Mouse (Mus musculus): ENCODE data around the gene Dctpp1. TPM values are rescaled to one million over a fixed set of nuclear protein-coding genes. Genes with fewer than 3 reads are reported as not detected.

Gene Dctpp1
- 82.3 and 131 TPM in 2 replicates for polyA plus RNA-seq (2012; rRNA removed)

- peak; percentile 100 for DNase-seq (ENCODE audit: low read depth)
- TF ChIP-seq CTCF (IDR thresholded peaks at IDR 0.05; ENCODE audit: borderline replicate concordance, extremely low read depth, insufficient read depth, insufficient read length): peak; percentile 86
- TF ChIP-seq POLR2A (IDR thresholded peaks at IDR 0.05; ENCODE audit: borderline replicate concordance, extremely low read depth, insufficient read depth, insufficient read length, poor library complexity, severe bottlenecking): peak; percentile 85
These were observed at the start of gene Dctpp1 for GRCm38 (mm10) chr7:127260309-127261111. Gene Dctpp1, minus strand, starts transcription at chr7:127260709.

- no peak for TF ChIP-seq POLR2A (IDR thresholded peaks at IDR 0.05; ENCODE audit: borderline replicate concordance, extremely low read depth, insufficient read depth, insufficient read length, poor library complexity, severe bottlenecking)
- TF ChIP-seq CTCF (IDR thresholded peaks at IDR 0.05; ENCODE audit: borderline replicate concordance, extremely low read depth, insufficient read depth, insufficient read length): no peak
- DNase-seq (ENCODE audit: low read depth): no peak
These were observed 49.4 kb upstream of the Dctpp1 start for GRCm38 (mm10) chr7:127309951-127310350.

GRCm38 (mm10) chr7:127308887-127309286 is 48.4 kb upstream of the Dctpp1 start:
- TF ChIP-seq CTCF (IDR thresholded peaks at IDR 0.05; ENCODE audit: borderline replicate concordance, extremely low read depth, insufficient read depth, insufficient read length) (peak; percentile 72; the same call in 1 of the 2 replicates), POLR2A (IDR thresholded peaks at IDR 0.05; ENCODE audit: borderline replicate concordance, extremely low read depth, insufficient read depth, insufficient read length, poor library complexity, severe bottlenecking) (no peak)
- peak; percentile 76 for DNase-seq (ENCODE audit: low read depth)

GRCm38 (mm10) chr7:127308431-127308830 is 47.9 kb upstream of the Dctpp1 start:
- TF ChIP-seq CTCF (IDR thresholded peaks at IDR 0.05; ENCODE audit: borderline replicate concordance, extremely low read depth, insufficient read depth, insufficient read length) (no peak), POLR2A (IDR thresholded peaks at IDR 0.05; ENCODE audit: borderline replicate concordance, extremely low read depth, insufficient read depth, insufficient read length, poor library complexity, severe bottlenecking) (no peak)

GRCm38 (mm10) chr7:127297586-127298193 is 37.2 kb upstream of the Dctpp1 start:
- no peak for TF ChIP-seq POLR2A (IDR thresholded peaks at IDR 0.05; ENCODE audit: borderline replicate concordance, extremely low read depth, insufficient read depth, insufficient read length, poor library complexity, severe bottlenecking)
- no peak for TF ChIP-seq CTCF (IDR thresholded peaks at IDR 0.05; ENCODE audit: borderline replicate concordance, extremely low read depth, insufficient read depth, insufficient read length)
- DNase-seq (ENCODE audit: low read depth): no peak

More at GRCm38 (mm10) chr7:127308431-127308830, 47.9 kb upstream of the Dctpp1 start:
- no peak for DNase-seq (ENCODE audit: low read depth)

- TF ChIP-seq CTCF (IDR thresholded peaks at IDR 0.05; ENCODE audit: borderline replicate concordance, extremely low read depth, insufficient read depth, insufficient read length): no peak
- no peak for TF ChIP-seq POLR2A (IDR thresholded peaks at IDR 0.05; ENCODE audit: borderline replicate concordance, extremely low read depth, insufficient read depth, insufficient read length, poor library complexity, severe bottlenecking)
- no peak for DNase-seq (ENCODE audit: low read depth)
These were observed 36.5 kb upstream of the Dctpp1 start for GRCm38 (mm10) chr7:127296786-127297555.

- DNase-seq (ENCODE audit: low read depth): no peak
- TF ChIP-seq POLR2A (IDR thresholded peaks at IDR 0.05; ENCODE audit: borderline replicate concordance, extremely low read depth, insufficient read depth, insufficient read length, poor library complexity, severe bottlenecking) (no peak), CTCF (IDR thresholded peaks at IDR 0.05; ENCODE audit: borderline replicate concordance, extremely low read depth, insufficient read depth, insufficient read length) (no peak)
These were observed 35.6 kb upstream of the Dctpp1 start, which contains the start of gene Itgal for GRCm38 (mm10) chr7:127296098-127296497. Gene Itgal, plus strand, starts transcription at chr7:127296260.

GRCm38 (mm10) chr7:127290142-127290541 is 29.6 kb upstream of the Dctpp1 start:
- TF ChIP-seq POLR2A (IDR thresholded peaks at IDR 0.05; ENCODE audit: borderline replicate concordance, extremely low read depth, insufficient read depth, insufficient read length, poor library complexity, severe bottlenecking): no peak
- TF ChIP-seq CTCF (IDR thresholded peaks at IDR 0.05; ENCODE audit: borderline replicate concordance, extremely low read depth, insufficient read depth, insufficient read length): no peak
- peak; percentile 2 for DNase-seq (ENCODE audit: low read depth)

- DNase-seq (ENCODE audit: low read depth): no peak
- TF ChIP-seq CTCF (IDR thresholded peaks at IDR 0.05; ENCODE audit: borderline replicate concordance, extremely low read depth, insufficient read depth, insufficient read length) (no peak), POLR2A (IDR thresholded peaks at IDR 0.05; ENCODE audit: borderline replicate concordance, extremely low read depth, insufficient read depth, insufficient read length, poor library complexity, severe bottlenecking) (no peak)
These were observed 28.8 kb upstream of the Dctpp1 start for GRCm38 (mm10) chr7:127289306-127289705.

- TF ChIP-seq POLR2A (IDR thresholded peaks at IDR 0.05; ENCODE audit: borderline replicate concordance, extremely low read depth, insufficient read depth, insufficient read length, poor library complexity, severe bottlenecking) (no peak), CTCF (IDR thresholded peaks at IDR 0.05; ENCODE audit: borderline replicate concordance, extremely low read depth, insufficient read depth, insufficient read length) (no peak)
- DNase-seq (ENCODE audit: low read depth): no peak
These were observed 27.4 kb upstream of the Dctpp1 start for GRCm38 (mm10) chr7:127287940-127288339.

- DNase-seq (ENCODE audit: low read depth): no peak
- TF ChIP-seq CTCF (IDR thresholded peaks at IDR 0.05; ENCODE audit: borderline replicate concordance, extremely low read depth, insufficient read depth, insufficient read length) (no peak), POLR2A (IDR thresholded peaks at IDR 0.05; ENCODE audit: borderline replicate concordance, extremely low read depth, insufficient read depth, insufficient read length, poor library complexity, severe bottlenecking) (no peak)
These were observed 24.6 kb upstream of the Dctpp1 start for GRCm38 (mm10) chr7:127285154-127285553.

Data from brain, embryonic 14.5 days (tissue).